Mouse (Mus musculus): ENCODE data around the gene Tmem59. TPM values are rescaled to one million over a fixed set of nuclear protein-coding genes. Genes with fewer than 3 reads are reported as not detected.

Gene Tmem59
- total RNA-seq, 2 experiments from 2014 or later, result 151 to 267 TPM

- peak; percentile 19 for ATAC-seq (replicated peaks; ENCODE audit: poor library complexity)
Observed at GRCm38 (mm10) chr4:107178830-107179490, 761 bp downstream of the Tmem59 start, which contains the start of gene Tceanc2. Gene Tceanc2, minus strand, starts transcription at chr4:107179116.

GRCm38 (mm10) chr4:107179561-107179960 is 1.4 kb downstream of the Tmem59 start:
- no peak for ATAC-seq (replicated peaks; ENCODE audit: poor library complexity)

DNA sequence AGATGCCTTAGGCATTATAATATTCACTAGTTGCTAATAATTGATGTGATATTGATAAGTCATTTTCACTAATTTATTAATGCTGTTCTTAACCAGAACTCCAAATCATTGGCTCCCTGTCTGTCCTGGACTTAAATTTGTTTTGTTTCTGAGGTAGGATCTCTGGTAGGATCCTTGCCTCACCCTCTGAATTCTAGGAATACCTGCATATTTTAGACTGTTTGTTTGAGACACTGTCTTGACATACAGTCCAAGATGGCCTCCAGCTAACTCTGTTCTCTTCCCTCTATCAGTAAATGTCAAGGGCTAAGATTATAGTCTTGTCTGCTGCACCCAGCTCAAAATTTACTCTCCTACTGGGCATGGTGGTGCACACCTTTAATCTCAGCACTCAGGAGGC is 2.5 kb downstream of the Tmem59 start:
- ATAC-seq (replicated peaks; ENCODE audit: poor library complexity), result no peak

DNA sequence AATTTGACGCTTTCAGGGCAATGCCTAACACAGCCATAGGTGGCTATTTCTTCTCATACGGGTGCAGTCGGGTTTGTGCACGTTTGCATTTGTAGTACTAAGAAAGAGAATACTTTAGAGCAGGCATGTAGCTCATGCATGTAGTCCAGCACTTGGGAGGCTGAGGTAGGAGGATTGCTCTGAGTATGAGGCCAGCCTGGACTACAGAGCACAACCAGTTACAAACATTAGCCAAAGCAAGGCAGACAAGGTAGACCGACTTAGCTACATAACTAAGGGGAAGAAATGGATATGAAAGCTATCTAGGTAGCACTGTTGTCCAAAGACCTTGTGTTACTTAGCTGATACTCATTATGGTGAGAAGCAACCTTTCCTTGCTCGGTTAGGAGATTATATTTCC is 3.7 kb downstream of the Tmem59 start:
- ATAC-seq (replicated peaks; ENCODE audit: poor library complexity), result no peak

DNA sequence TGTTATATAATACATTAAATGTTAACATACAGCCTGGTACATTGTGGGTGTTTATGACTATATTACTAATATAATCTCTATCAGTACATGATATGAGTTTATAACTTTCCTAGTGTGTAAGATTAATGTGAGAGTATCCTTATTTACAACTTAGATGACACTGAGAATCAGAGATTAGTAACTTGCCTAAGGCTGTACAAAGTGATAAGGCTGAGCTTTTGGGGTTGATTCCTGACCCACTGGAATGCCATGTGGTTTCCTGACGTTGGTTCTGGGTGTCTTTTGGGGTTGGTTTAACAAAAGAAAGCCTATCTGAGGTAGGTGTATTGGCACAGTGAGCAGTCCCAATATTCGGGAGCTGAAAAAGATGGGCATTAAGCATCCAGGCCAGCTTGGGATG is 4.6 kb downstream of the Tmem59 start:
- 0 out of 2 replicates have a peak, but pooled peaks have one; percentile 3 for ATAC-seq (replicated peaks; ENCODE audit: poor library complexity)

DNA sequence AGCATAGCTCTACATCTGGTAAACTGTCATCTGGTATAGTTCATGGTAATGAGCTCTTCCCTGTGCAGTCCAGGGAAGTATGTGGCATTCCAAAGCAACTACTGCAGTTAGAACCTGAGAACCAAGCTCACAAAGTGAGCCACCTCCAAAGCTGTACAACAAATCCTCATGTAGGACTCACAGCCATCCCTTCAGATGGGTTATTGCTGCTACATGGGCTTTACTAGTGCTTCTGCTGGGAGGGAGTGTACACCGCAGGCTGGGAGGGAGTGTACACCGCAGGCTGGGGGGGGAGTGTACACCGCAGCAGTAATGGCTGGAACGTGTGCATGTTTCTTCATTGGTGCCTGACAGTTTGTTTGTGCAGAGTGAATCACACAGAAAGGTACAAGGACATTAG is 5.0 kb downstream of the Tmem59 start:
- ATAC-seq (replicated peaks; ENCODE audit: poor library complexity), result no peak

GRCm38 (mm10) chr4:107185703-107186102 is 7.5 kb downstream of the Tmem59 start:
- ATAC-seq (replicated peaks; ENCODE audit: poor library complexity), result no peak

DNA sequence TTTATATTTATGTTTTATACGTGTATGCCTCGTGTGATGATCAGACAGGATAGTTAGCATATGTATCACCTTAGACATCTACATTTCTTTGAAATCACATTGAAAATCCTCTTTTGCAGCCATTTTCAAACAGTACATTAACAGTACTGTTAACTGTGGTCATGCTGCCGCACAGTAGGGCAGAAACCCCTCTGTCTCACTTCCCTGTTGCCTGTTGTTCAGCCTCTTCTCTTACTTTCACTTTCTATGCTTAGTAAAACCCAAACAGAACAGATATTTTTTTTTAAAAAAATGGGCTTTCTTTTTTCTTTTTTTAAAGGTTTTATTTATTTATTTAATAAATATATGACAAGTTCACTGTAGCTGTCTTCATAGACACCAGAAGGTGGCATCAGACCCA is 15.6 kb downstream of the Tmem59 start:
- ATAC-seq (replicated peaks; ENCODE audit: poor library complexity), result no peak

GRCm38 (mm10) chr4:107196454-107196853 is 18.3 kb downstream of the Tmem59 start:
- ATAC-seq (replicated peaks; ENCODE audit: poor library complexity), result no peak

DNA sequence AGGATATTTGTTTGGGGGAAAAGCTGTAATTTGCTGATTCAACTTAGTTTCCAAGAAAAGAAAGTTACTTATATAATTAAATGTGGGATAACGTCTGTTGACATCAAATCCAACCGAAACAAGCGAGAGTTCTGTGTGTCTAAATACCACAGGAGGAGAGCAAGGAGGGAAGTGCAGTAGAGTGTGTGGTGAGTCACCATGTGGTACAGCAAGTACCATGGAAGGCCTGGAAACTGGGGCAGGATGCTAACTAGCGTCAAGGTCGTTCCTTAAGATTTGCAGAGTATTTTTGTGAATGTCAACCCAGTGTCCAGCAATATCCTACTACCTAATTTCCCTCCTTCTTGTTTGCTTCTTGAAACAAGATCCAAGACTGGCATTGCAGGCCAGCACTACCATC is 19.9 kb downstream of the Tmem59 start:
- no peak for ATAC-seq (replicated peaks; ENCODE audit: poor library complexity)

GRCm38 (mm10) chr4:107201779-107202178 is 23.6 kb downstream of the Tmem59 start:
- no peak for ATAC-seq (replicated peaks; ENCODE audit: poor library complexity)

GRCm38 (mm10) chr4:107203001-107203400 is 24.8 kb downstream of the Tmem59 start:
- ATAC-seq (replicated peaks; ENCODE audit: poor library complexity), result no peak

DNA sequence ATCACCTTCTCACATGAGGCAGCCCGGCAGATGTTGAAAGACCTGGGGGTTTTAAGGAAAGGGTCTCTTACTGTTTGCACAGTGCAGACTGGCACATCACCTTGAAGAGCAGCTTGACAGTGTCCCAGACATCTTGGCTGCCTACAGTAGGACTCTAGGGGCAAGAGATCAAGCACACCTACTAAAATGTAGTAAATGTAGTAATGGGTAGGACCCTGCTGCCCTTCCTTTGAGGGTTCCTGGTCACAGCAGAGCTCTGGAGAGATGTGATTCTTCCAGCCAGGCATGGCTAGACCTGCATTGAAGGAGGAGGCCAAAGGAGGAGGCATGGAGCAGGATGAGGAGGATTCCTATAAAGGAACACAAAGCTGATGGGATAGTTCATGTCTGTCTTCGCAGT is 28.8 kb downstream of the Tmem59 start:
- no peak for ATAC-seq (replicated peaks; ENCODE audit: poor library complexity)

- ATAC-seq (replicated peaks; ENCODE audit: poor library complexity), result no peak
Observed at GRCm38 (mm10) chr4:107208880-107209279, 30.7 kb downstream of the Tmem59 start, which contains the start of gene Ldlrad1. Gene Ldlrad1, plus strand, starts transcription at chr4:107209180.

- peak; percentile 62 for ATAC-seq (replicated peaks; ENCODE audit: poor library complexity)
Observed at GRCm38 (mm10) chr4:107210483-107211097, 32.4 kb downstream of the Tmem59 start.

DNA sequence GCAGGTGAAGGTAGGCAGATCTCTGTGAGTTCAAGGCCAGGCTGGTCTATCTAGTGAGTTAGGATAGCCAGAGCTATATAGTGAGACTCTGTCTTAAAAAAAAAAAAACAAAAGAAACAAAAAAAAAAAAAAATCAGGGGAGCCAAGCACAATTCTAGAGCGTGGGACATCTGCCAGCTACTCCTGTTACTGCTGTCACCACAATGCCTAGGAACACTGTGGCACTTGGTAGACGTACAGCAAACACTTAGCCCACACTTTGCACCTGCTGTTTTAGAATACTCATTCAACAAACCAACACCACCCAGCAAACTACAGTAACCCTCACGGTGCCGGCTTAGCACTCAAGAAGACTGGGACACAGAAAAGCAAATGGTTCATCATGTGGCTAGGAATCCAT is 33.3 kb downstream of the Tmem59 start:
- ATAC-seq (replicated peaks; ENCODE audit: poor library complexity), result no peak

- no peak for ATAC-seq (replicated peaks; ENCODE audit: poor library complexity)
Observed at GRCm38 (mm10) chr4:107211936-107212335, 33.7 kb downstream of the Tmem59 start.

GRCm38 (mm10) chr4:107213279-107214011 is 35.2 kb downstream of the Tmem59 start:
- peak; percentile 30 for ATAC-seq (replicated peaks; ENCODE audit: poor library complexity)

DNA sequence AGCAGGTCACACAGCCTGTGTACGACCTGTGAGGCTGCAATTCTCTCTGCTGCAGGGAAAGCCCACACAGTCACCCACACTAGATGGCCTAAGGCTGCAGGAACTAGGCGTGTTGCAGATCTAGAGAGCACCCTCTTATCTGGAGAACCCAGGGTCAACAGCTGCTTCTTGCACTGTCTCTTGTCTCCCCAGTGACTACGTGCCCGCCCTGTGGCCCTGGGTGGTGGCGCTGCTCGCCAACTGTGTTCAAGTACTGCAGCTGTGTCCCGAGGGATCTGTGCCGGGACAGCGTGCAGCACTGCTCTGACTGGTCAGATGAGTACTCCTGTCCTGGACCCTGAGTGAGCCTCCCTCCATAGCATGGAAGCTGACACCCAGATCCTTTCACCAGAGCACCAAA is 39.4 kb downstream of the Tmem59 start:
- ATAC-seq (replicated peaks; ENCODE audit: poor library complexity), result peak; percentile 91

GRCm38 (mm10) chr4:107221524-107221923 is 43.3 kb downstream of the Tmem59 start:
- no peak for ATAC-seq (replicated peaks; ENCODE audit: poor library complexity)

DNA sequence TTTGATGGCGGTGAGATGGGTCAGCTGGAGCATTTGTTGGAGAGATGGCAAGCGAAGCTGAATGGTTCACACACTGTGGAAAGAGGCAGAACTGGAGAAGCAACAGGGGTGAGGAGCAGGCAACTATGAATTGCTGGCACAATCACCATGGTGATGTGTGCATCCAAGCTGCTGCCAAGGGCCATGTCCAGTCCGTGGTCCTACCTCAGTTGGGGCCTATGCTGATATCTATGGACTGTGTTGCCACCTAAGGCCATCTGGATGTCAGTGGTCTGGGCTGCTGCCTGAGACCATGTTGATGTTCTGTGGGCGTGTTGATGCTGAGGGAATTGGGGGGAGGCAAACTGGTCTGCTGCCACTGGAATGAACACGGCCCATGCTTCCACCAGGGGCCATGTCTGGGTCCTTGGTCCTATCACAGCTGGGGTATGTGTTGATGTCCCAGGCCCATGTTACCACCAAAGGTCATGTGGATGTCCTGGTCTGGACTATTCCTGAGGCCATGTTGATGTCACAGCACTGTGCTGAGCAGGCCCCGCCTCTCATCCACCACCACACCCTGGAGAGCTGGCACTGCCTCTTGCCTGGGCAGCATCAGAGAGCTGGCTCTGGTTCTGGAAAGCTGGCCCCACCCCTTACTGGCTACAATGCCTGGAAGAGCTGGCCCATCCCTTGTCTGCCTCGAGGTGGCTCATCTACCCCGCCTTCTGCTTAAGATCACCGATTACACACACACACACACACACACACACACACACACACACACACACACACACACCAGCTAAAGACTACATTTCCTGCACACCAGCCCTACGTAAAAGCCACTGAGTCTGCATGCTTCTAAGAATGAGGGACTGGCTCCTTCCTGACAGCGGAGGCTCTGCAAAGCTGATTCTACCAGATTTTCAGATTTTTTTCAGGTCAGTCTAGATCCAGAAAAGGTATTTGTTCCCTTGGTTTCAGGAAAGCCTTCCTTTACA is 45.3 kb downstream of the Tmem59 start:
- peak; percentile 83 for ATAC-seq (replicated peaks; ENCODE audit: poor library complexity)

All from megakaryocyte progenitor cell, adult 5-6 weeks (primary cell).